Mouse (Mus musculus): Measurements from ENCODE around the gene Fasn.

DNA sequence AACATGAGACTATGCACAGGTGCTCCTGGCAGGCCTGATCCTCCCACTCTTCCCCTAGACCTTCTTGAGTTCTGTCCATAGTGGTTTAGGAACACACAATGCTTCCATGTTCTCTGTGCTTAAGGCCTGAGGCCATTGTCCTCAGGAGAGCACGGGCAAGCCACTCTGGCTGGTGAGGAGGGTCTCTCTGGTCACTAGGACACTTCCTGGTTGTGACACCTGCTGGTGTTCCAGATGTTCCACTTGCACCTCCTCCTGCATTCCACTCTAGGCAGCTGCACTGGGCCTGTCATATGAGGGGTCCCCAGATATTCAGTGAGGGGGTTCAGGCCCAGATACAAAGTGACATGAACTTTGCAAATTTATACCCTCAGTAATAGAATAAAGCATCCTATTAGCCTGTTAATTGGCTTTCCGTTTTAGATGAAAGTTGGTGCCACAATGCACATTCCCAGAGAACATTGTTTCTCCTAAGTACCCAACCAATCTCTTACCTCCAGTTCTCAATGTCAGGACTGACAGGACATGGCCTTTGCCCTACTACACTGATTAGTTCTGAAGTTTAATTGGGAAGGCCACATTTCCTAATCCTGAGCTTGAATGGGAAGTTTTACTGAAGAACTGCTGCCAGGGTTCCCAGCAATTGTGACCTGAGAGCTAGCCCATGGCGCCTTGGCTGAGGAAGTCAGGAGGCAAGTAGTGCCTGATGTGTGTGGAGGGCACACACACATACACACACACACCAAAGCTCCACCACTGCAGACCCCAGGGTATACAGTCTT is 7.5 kb upstream of the Fasn start:
- TF ChIP-seq CTCF (IDR thresholded peaks at IDR 0.05; ENCODE audit: extremely low read depth, insufficient read depth, low read length) (no peak), POLR2A (IDR thresholded peaks at IDR 0.05; ENCODE audit: extremely low read depth, insufficient read depth, low read length) (no peak)

Measured in cortical plate, adult 2 months (tissue).